Mouse (Mus musculus) forebrain, postnatal 0 days (tissue): ENCODE results near the gene Mpo. TPM values are rescaled to one million over a fixed set of nuclear protein-coding genes. Genes with fewer than 3 reads are reported as not detected.
A peak's percentile ranks its signal among the peaks of the same experiment; 100 is the strongest.

Source experiments
- ATAC-seq: fragments of 200-750 bp; cut with Nextera tagmentation; 2 replicates; pipeline ENCODE4 v1.8.0; 2017; ENCODE audit warnings: mild to moderate bottlenecking, moderate library complexity
- DNase-seq: peaks from one replicate; pipeline ENCODE4 v3.0.0-alpha.2; 2015
- H3K27ac ChIP-seq: fragments of 300-500 bp; sonication (generic); 2 replicates; pipeline ENCODE4 v1.5.1; 2014; ENCODE audit warnings: low read depth, mild to moderate bottlenecking, antibody characterized with exemption, low read length, moderate library complexity, mixed read lengths
- H3K27me3 ChIP-seq: fragments of 300-500 bp; sonication (generic); 2 replicates; pipeline ENCODE4 v1.6.1; 2014; ENCODE audit warnings: mild to moderate bottlenecking, low read length, mixed read lengths; ENCODE audit not compliant: insufficient read depth
- H3K36me3 ChIP-seq: fragments of 300-500 bp; sonication (generic); 2 replicates; pipeline ENCODE4 v1.6.1; 2014; ENCODE audit warnings: mild to moderate bottlenecking, moderate library complexity; ENCODE audit not compliant: insufficient read depth
- H3K4me1 ChIP-seq: fragments of 300-500 bp; sonication (generic); 2 replicates; pipeline ENCODE4 v1.6.1; 2014; ENCODE audit warnings: antibody characterized with exemption; ENCODE audit not compliant: insufficient read depth
- H3K4me2 ChIP-seq: fragments of 300-500 bp; sonication (generic); 2 replicates; pipeline ENCODE4 v1.6.1; 2014; ENCODE audit warnings: low read depth, mild to moderate bottlenecking, moderate library complexity
- H3K4me3 ChIP-seq: fragments of 300-500 bp; sonication (generic); 2 replicates; pipeline ENCODE4 v1.5.1; 2014; ENCODE audit warnings: low read depth, low read length, mixed read lengths
- H3K9ac ChIP-seq: fragments of 300-500 bp; sonication (generic); 2 replicates; pipeline ENCODE4 v1.6.1; 2014; ENCODE audit warnings: mild to moderate bottlenecking
- H3K9me3 ChIP-seq: fragments of 300-500 bp; sonication (generic); 2 replicates; pipeline ENCODE4 v1.6.1; 2016; ENCODE audit warnings: low read length
- CTCF ChIP-seq: sonication (generic); IDR thresholded peaks from 2 replicates; pipeline ENCODE4 v1.5.1; 2016; ENCODE audit warnings: antibody characterized with exemption, control low read depth, low read depth
- WGBS: fragments of 180-500 bp; shearing (Covaris S2); extraction: QIAGEN DNeasy Blood & Tissue Kit; methylation state at CpG from one replicate; pipeline ENCODE4 v1.1.7; 2014; 5-methylcytosine and 5-hydroxymethylcytosine counted together
- microRNA counts: library from miRNA; unstranded; fragments of <30 nt; microRNA quantifications from one replicate; lab custom pipeline; 2015
- microRNA-seq, 2 experiments: library from miRNA; unstranded; fragments of <30 nt; microRNA quantifications; one replicate each; pipeline ENCODE4; 2016
- polyA plus RNA-seq: library from polyadenylated mRNA; unstranded; fragments of >200 nt; fragmentation: Nextera tagmentation; extraction: Ambion mirVana; gene quantifications from 2 replicates; pipeline ENCODE4 v1.2.1, GENCODE M21; 2015
- total RNA-seq: library from RNA; depleted of rRNA; stranded (reverse); fragments of >200 nt; gene quantifications from 2 replicates; pipeline ENCODE4 v1.2.3, GENCODE M21; 2014; rRNA removed

Mpo gene
- total and polyA plus RNA-seq, 2 experiments from 2014 or later, result 0.33 TPM; not detected in 1

DNA sequence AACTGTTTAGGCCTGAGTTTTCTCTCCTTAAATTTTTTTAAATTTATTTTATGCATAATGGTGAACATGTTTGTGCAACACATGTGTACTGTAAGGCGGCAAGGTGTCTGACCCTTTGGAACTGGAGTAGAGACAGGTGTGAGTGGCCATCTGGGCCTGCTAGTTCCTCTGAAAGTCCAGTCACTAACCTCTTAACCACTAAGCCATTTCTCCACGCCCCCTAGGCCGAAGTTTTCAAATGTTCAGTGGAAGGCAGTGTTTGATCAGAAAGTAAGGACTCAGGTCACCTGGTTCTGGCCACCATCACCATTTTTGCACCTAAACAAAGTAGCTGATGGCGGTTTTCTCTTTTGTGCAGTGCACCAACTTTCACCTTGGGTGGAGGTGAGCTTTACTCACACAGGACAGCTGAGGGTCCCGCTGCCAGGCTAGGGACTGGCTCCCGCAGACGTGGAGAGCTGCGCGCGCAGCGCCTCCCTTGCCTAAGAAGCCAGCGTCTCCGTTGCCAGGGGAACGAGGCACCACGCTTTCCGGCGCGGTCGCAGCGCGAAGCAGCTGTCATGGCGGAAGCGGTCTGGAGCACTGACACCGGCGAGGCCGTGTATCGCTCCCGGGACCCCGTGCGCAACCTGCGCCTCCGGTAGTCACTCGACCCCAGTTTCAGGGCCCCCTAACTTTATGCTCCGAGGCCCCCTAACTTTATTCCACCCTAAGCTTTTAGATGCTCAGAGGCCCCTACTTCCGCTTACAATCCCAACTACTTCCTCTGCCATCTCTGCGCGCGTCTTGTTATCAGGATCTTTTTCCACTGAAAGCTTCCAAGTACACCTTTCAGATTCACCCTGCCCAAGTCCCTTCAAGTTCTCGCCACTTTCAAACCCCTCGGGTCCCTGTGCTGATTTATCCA is 59.6 kb downstream of the Mpo start, which contains the start of gene Mks1:
Gene Mks1 (plus strand): TSS at position 526 of the 907 bp plus-strand sequence.
- Histone ChIP-seq H3K27me3 (no peaks in the 10 kb centered on the region), H3K9me3 (no peaks in the 10 kb centered on the region), H3K4me1 (peaks cover 9% of the 10 kb centered on the region; the same call in 1 of the 2 replicates), H3K9ac (peak within 1 kb of the TSS; percentile 59), H3K27ac (peak within 1 kb of the TSS; percentile 82), H3K4me3 (peak within 1 kb of the TSS; percentile 58), H3K4me2 (peak within 1 kb of the TSS; percentile 63), H3K36me3 (peaks cover 6% of the 10 kb centered on the region)
- WGBS, result 3% methylated on average over 40 of the region's 40 CpGs
- ATAC-seq (peak; percentile 98), DNase-seq (peak; percentile 97)
- no peak for TF ChIP-seq CTCF

DNA sequence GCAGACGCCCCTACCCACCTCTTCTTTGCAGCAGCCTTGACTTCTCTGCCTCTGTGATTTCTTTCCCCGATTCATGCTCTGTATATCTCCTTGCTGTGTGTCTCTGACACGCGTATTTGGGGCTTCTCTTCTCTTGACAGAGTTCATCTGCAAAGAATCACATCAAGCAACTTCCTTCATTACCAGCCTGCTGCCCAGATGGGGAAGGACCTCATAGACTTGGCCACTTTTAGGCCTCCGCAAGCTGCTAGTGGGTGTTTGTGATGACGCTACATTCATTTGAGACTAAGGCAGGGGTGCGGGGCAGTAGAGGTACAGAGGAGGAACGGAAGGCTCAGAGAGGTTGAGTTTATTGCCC is 60.2 kb downstream of the Mpo start:
- H3K9ac ChIP-seq, result peak overlapping the region; percentile 59
- H3K4me3 ChIP-seq, result peak overlapping the region; percentile 58
- H3K4me1 ChIP-seq, result peaks cover 9% of the 10 kb centered on the region; the same call in 1 of the 2 replicates
- H3K27ac ChIP-seq, result peak overlapping the region; percentile 82
- peak overlapping the region; percentile 63 for H3K4me2 ChIP-seq
- H3K27me3 ChIP-seq, result no peaks in the 10 kb centered on the region
- peaks cover 8% of the 10 kb centered on the region for H3K36me3 ChIP-seq
- ATAC-seq (peak; percentile 65), DNase-seq (peak; percentile 63)
- no peak for TF ChIP-seq CTCF
- 26% methylated on average over 8 of the region's 8 CpGs for WGBS
- no peaks in the 10 kb centered on the region for H3K9me3 ChIP-seq

MicroRNA genes within 50 kb of the gene (microRNA counts, 519-probe panel; counts per million panel counts)
- not detected for microRNA mmu-miR-142-3p (lab: Ali Mortazavi, UCI)
- 1,211 counts per million, percentile 8 among the panel's probes with 10 or more counts for microRNA mmu-miR-142-5p (lab: Ali Mortazavi, UCI)

Small RNA genes within 50 kb of the gene (microRNA-seq; reads per million reads assigned to microRNA genes)
- gene Mir142 (0 reads per million in 2 experiments), gene Mir142b (0 reads per million in 2 experiments)

Other genes with a start within 250 kb of the Mpo start
- gene Gm11492, start 226.9 kb upstream of the Mpo start, total RNA-seq, result not detected in 2 replicates
- not detected in 2 replicates for gene Gm11492, start 226.9 kb upstream of the Mpo start, polyA plus RNA-seq
- 19.9 and 22.5 TPM in 2 replicates for gene Sept4, start 224.7 kb upstream of the Mpo start, total RNA-seq
- 33.5 and 34.2 TPM in 2 replicates for gene Sept4, start 224.7 kb upstream of the Mpo start, polyA plus RNA-seq
- gene Mtmr4, start 201.4 kb upstream of the Mpo start, total RNA-seq, result 85.6 and 86.3 TPM in 2 replicates
- 28.7 and 32.7 TPM in 2 replicates for gene Mtmr4, start 201.4 kb upstream of the Mpo start, polyA plus RNA-seq
- gene Hsf5, start 176.4 kb upstream of the Mpo start, total RNA-seq, result 0.23 and 0.48 TPM in 2 replicates
- 0.08 and 0.16 TPM in 2 replicates for gene Hsf5, start 176.4 kb upstream of the Mpo start, polyA plus RNA-seq
- 1.0 and 1.8 TPM in 2 replicates for gene Rnf43, start 130.9 kb upstream of the Mpo start, total RNA-seq
- 0.79 and 0.84 TPM in 2 replicates for gene Rnf43, start 130.9 kb upstream of the Mpo start, polyA plus RNA-seq
- 64.9 and 78.5 TPM in 2 replicates for gene Supt4a, start 56.0 kb upstream of the Mpo start, total RNA-seq
- gene Supt4a, start 56.0 kb upstream of the Mpo start, polyA plus RNA-seq, result 141 and 159 TPM in 2 replicates
- gene Tspoap1, start 33.0 kb upstream of the Mpo start, total RNA-seq, result 119 and 199 TPM in 2 replicates
- 10.5 and 20.1 TPM in 2 replicates for gene Tspoap1, start 33.0 kb upstream of the Mpo start, polyA plus RNA-seq
- gene Lpo, start 34.7 kb downstream of the Mpo start, total RNA-seq, result 0.46 and 1.1 TPM in 2 replicates
- gene Lpo, start 34.7 kb downstream of the Mpo start, polyA plus RNA-seq, result 0.62 and 1.3 TPM in 2 replicates
- gene Mks1, start 59.6 kb downstream of the Mpo start, total RNA-seq, result 6.8 and 11.1 TPM in 2 replicates
- 6.1 and 8.8 TPM in 2 replicates for gene Mks1, start 59.6 kb downstream of the Mpo start, polyA plus RNA-seq
- 0.15 and 0.90 TPM in 2 replicates for gene Epx, start 82.0 kb downstream of the Mpo start, total RNA-seq
- 0.38 and 0.79 TPM in 2 replicates for gene Epx, start 82.0 kb downstream of the Mpo start, polyA plus RNA-seq
- gene Olfr462, start 98.7 kb downstream of the Mpo start, total RNA-seq, result not detected in 2 replicates
- gene Olfr462, start 98.7 kb downstream of the Mpo start, polyA plus RNA-seq, result not detected in 2 replicates
- not detected in 2 replicates for gene Olfr463, start 103.8 kb downstream of the Mpo start, total RNA-seq
- gene Olfr463, start 103.8 kb downstream of the Mpo start, polyA plus RNA-seq, result not detected in 2 replicates
- not detected in 2 replicates for gene Olfr464, start 127.4 kb downstream of the Mpo start, total RNA-seq
- 0.07 TPM in 1 of 2 replicates, not detected in the other for gene Olfr464, start 127.4 kb downstream of the Mpo start, polyA plus RNA-seq
- gene Dynll2, start 194.0 kb downstream of the Mpo start, total RNA-seq, result 36.5 and 54.9 TPM in 2 replicates
- gene Dynll2, start 194.0 kb downstream of the Mpo start, polyA plus RNA-seq, result 41.7 and 49.8 TPM in 2 replicates